Mouse (Mus musculus) B cell, adult 67 days (primary cell): ENCODE results near the gene Krt9. TPM values are rescaled to one million over a fixed set of nuclear protein-coding genes. Genes with fewer than 3 reads are reported as not detected.

Experiments used
- total RNA-seq, 2 experiments: library from RNA; stranded (reverse); gene quantifications; 4 replicates each; pipeline ENCODE4 v1.2.4; 2023

Krt9 gene
- total RNA-seq: not detected

DNA sequence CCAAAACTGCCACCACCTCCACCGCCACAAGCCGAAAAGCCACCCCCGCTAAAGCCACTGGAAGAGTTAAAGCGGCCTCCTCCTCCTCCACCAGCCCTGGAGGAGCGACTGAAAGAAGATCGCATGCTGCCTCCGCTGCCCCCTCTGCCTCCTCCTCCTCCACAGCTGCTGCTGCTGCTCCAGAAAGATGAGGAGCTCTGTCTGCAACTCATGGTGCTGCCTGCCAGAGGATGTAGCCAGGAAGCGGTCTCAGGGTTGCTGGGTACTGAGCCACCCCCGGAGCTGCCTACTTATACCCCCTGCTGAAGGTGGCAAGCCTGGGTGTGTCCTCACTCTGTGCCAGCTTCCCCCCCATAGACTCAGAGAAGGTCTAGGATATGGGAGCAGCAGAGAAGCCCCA is at the start of gene Krt9:
Gene Krt9, minus strand, starts transcription at position 255 of the 400 bp plus-strand sequence.

GRCm38 (mm10) chr11:100207498-100207897 is 14.5 kb upstream of the Krt9 start, which contains the start of gene Krt14:
Gene Krt14, minus strand, starts transcription at chr11:100207548.

DNA sequence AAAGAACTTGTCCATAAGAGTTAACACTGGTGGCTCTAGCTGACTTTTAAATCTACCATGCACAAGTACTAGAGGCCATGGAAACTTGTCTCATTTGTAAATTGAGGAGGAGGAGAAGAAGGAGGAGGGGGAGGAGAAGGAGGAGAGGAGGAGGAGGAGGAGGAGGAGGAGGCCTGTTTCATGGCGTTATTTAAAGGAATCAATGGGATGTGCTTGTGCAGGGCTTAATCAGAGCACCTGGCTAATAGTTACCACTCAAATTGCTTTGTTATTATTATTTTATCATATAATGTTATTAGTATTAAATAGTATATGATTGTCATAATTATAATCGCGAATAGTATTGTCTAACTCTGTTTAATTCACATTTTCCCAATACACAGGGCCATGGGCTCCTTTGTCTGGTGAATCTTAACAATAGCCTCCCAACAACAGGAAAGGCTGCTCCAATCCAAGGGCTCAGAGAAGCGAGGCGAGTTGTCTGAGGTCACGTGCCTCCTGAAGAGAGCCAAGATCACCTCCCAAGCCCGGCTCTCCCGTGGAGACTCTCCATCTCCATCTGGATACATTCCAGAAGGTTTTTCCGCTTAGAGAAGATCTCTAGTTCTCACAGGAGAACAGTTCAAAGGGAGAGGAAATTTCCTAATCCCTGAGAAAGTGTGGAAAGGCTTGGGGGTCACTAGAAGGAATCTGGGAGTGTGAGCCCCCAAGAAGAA is 44.3 kb downstream of the Krt9 start, which contains the start of gene Krt19:
Gene Krt19, minus strand, starts transcription at position 51 of the 716 bp plus-strand sequence.

Other genes with a start within 250 kb of the Krt9 start
- gene Krtap9-5, start 244.8 kb downstream of the Krt9 start, total RNA-seq: not detected
- gene Krtap29-1, start 214.2 kb downstream of the Krt9 start, total RNA-seq: not detected
- gene Krtap16-1, start 206.6 kb downstream of the Krt9 start, total RNA-seq: not detected
- gene Krtap17-1, start 199.3 kb downstream of the Krt9 start, total RNA-seq: not detected
- gene Krt33a, start 177.0 kb downstream of the Krt9 start, total RNA-seq: not detected
- not detected for gene Krt33b, start 163.4 kb downstream of the Krt9 start, total RNA-seq
- not detected for gene Krt34, start 151.7 kb downstream of the Krt9 start, total RNA-seq
- gene Krt31, start 142.7 kb downstream of the Krt9 start, total RNA-seq: not detected
- gene Krt32, start 105.0 kb downstream of the Krt9 start, total RNA-seq: not detected
- not detected for gene Krt35, start 97.0 kb downstream of the Krt9 start, total RNA-seq
- not detected for gene Krt36, start 87.6 kb downstream of the Krt9 start, total RNA-seq
- gene Krt13, start 71.7 kb downstream of the Krt9 start, total RNA-seq: not detected
- gene Krt15, start 57.3 kb downstream of the Krt9 start, total RNA-seq: not detected
- not detected for gene Krt19, start 44.6 kb downstream of the Krt9 start, total RNA-seq
- not detected for gene Krt14, start 14.3 kb upstream of the Krt9 start, total RNA-seq
- not detected for gene Krt16, start 55.7 kb upstream of the Krt9 start, total RNA-seq
- not detected for gene Krt17, start 67.8 kb upstream of the Krt9 start, total RNA-seq
- gene Krt42, start 76.6 kb upstream of the Krt9 start, total RNA-seq: not detected
- gene Eif1, start 126.6 kb upstream of the Krt9 start, total RNA-seq: 1,000 to 10,000 TPM; 2,050 to 2,242 TPM
- not detected for gene Gast, start 141.2 kb upstream of the Krt9 start, total RNA-seq
- gene Hap1, start 162.9 kb upstream of the Krt9 start, total RNA-seq: 1 to 10 TPM; 1.6 to 2.4 TPM
- gene Jup, start 204.5 kb upstream of the Krt9 start, total RNA-seq: 10 to 100 TPM; 13.3 to 14.9 TPM
- gene P3h4, start 221.6 kb upstream of the Krt9 start, total RNA-seq: not detected
- gene Fkbp10, start 222.5 kb upstream of the Krt9 start, total RNA-seq: not detected
- 10 to 100 TPM; 61.1 to 67.3 TPM for gene Nt5c3b, start 248.6 kb upstream of the Krt9 start, total RNA-seq
- gene Klhl10, start 248.7 kb upstream of the Krt9 start, total RNA-seq: 1 to 10 TPM; 2.2 to 2.8 TPM